Mouse (Mus musculus) frontal cortex, postnatal 25 days (tissue): ENCODE results near the gene Rora.

Source experiments
- DNase-seq, 2 experiments: peaks; one replicate each; pipeline ENCODE4 v3.0.0; 2022; ENCODE audit warnings: low spot score in 2 of 2

Gene Rora

DNA sequence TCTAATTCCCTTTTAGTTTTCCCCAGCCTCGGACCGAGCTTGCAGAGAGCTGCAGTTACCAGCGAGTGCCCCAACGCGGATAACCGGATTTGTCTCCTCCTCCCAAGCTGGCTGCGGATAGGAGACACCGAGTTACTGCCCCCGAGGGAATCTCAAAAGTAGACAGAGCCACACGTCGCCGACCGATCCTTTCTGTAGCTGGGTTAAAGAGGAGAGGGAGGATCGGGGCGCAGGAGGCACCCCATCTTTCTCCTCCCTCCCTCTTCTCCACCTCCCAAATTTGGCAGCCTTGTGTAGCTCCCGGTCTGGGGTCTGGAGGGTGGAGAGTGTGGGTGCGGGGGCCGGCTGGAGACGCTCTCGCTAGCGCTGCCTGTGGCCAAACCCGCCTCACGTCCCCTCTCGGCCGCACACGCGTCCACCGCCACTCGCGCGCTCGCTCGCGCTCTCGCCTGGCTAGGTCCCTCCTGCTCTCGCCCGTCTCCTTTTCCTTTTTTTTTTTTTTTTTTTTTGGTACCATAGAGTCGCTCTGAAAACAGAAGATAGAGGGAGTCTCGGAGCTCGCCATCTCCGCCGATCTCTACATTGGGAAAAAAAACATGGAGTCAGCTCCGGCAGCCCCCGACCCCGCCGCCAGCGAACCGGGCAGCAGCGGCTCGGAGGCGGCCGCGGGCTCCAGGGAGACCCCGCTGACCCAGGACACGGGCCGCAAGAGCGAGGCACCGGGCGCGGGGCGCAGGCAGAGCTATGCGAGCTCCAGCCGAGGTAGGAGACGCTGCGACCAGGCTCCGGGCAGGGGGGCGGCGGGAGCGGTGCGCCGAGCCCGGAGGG lies at the start of gene Rora:
Gene Rora, plus strand, starts transcription at position 576 of the 828 bp plus-strand sequence.
- DNase-seq = peak; percentile 45 to 52

- no peak for DNase-seq
Observed at GRCm38 (mm10) chr9:68614006-68614405, 39.6 kb upstream of the Rora start.

DNA sequence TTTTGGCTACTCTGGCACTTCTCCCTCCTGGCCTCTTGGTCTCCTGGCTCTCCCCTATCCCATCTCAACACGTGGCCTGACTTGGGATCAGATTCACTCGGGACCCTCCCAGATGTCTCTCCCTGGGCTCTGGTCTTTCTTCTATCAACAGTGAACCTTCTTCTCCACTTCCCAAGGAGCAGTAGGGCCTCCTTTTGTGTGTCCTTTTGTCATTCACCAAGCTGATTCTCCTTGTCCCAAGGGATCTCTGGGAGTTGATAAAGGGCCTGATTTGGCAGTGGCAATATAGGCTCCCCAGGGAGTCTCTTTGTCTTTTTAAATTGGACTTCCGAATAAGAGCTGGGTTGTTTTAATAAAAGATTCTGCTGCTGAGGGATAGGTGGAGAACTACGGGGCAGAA lies 36.5 kb upstream of the Rora start:
- no peak for DNase-seq

DNA sequence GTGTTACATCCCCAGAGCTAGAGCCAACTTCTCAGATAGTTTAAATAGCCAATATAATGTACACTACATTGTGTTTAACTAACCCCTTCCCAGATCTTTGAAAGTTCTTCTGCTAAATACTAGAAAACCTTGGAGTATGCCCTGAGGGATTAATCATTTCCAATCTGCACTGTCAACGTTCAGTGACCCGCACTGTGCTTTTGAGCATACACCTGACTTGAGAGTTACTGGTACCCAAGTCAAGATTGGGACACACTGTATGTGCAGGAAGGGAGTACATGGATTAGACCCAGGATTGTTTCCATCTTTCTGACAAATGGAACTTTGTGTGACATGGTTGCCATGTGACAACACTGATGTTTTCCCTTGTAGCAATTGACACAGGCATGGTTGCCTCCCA lies 33.5 kb upstream of the Rora start:
- no peak for DNase-seq

- DNase-seq = no peak
Observed at GRCm38 (mm10) chr9:68620441-68620840, 33.1 kb upstream of the Rora start.

DNA sequence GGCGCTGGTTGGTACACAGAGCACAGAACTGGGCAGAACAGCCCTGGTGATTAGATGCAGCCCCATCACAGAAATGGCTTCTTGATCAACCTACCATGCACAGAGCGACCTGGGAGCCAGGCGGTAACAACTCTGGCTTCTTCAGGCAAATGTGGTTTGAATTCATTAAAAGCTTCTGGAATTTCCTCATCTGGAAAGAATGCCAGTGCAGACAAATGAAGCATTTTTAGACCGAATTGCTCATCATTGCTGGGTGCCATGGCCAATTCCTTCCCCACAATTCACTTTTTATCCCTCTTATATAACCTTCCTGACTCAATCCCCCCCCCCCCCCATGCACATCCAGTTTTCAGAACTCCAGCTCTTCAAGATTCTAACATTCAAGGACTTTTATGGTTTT lies 28.6 kb upstream of the Rora start:
- no peak for DNase-seq

- DNase-seq = no peak
Observed at GRCm38 (mm10) chr9:68637301-68637700, 16.3 kb upstream of the Rora start.

- DNase-seq = no peak
Observed at GRCm38 (mm10) chr9:68641123-68641522, 12.5 kb upstream of the Rora start.

DNA sequence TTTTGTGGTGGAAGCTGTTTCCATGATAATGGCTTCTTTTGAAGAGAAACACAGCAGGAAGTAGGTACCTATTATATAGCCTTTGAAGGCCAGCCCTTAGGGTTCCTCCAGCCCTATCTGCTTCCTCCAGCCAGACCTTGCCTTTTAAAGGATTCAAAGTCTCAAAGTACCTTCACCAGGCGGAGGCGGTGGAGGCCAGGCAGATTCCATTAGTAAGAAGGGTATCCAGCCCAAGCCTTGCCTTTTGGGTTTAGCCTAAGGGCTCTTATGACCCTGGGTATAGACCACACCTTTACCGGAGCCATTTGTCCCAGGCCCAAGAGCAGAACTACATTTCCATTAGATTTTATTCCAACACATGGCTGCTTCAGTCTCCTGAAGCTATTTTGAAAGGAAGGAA lies 5.5 kb upstream of the Rora start:
- DNase-seq = no peak

DNA sequence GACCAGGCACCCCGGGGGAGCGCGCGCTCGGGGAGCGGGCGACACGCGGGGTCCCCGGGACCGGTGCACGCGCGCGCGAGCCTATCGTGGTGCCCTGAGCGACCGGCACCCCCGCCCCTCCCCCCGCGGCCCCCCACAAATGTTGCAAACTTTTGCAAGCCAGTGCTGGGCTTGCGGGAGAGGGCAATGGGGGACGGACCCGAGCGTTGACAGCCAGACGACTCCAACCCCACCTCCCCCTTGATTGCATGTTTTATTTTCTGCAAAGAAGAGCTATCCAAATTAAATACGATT lies 400 bp downstream of the Rora start:
- DNase-seq = no peak

DNA sequence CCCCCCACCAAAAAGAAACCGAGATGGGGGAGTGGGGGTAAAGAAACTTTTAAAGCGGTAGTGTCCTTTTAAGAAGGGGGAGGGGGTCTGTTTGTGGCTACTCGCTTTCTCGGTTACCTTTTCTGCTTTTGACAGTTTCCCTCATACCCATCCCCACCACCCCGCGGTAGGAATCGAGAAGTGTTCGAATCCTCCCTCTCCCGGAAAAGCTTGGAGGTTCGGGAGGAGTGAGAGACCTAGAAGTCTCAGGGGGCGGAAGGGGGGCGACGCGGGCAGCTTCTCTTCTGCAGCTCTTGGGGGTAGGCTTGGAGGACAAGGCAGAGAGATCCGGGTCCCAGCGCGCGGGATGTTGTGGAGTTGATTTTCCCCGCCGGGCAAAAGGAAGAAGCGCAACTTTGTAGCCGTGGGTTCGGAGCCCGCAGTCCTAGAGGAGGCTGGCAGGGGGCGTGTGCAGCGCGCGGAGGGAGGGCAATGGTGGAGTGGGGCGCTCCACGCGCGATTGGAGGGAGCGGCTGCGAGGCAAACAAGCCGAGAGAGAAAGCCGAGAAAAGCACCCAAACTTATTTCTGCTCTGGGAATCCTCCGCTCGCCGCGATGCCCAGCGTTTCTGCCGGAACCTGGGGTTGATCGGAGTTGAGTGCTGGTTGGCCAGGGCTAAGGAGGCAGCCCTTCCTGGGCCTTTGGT lies 889 bp downstream of the Rora start:
- peak; percentile 7 to 13 for DNase-seq

- DNase-seq = peak; percentile 9 to 20
Observed at GRCm38 (mm10) chr9:68655018-68656005, 1.7 kb downstream of the Rora start.

- DNase-seq = no peak
Observed at GRCm38 (mm10) chr9:68656076-68656795, 2.6 kb downstream of the Rora start.

DNA sequence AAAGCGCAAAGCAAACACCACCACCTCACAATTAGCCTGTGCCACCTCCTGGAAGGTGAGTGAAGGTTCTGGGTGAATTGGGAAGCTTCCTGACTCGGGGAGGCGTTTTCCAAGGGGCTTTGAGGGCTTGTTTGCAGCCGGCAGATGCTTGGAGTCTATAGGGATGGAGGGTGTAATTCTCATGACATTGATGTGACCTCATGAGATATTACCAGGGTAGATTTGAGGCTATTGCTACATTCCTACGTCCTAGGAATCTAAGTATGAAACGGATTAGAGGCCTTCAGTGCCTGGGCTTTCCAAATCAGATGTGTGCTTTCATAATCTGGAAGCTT lies 3.2 kb downstream of the Rora start:
- DNase-seq = no peak

GRCm38 (mm10) chr9:68670731-68671130 lies 17.1 kb downstream of the Rora start:
- DNase-seq = no peak

GRCm38 (mm10) chr9:68672459-68672858 lies 18.9 kb downstream of the Rora start:
- DNase-seq = no peak

- no peak for DNase-seq
Observed at GRCm38 (mm10) chr9:68673221-68673620, 19.6 kb downstream of the Rora start.

DNA sequence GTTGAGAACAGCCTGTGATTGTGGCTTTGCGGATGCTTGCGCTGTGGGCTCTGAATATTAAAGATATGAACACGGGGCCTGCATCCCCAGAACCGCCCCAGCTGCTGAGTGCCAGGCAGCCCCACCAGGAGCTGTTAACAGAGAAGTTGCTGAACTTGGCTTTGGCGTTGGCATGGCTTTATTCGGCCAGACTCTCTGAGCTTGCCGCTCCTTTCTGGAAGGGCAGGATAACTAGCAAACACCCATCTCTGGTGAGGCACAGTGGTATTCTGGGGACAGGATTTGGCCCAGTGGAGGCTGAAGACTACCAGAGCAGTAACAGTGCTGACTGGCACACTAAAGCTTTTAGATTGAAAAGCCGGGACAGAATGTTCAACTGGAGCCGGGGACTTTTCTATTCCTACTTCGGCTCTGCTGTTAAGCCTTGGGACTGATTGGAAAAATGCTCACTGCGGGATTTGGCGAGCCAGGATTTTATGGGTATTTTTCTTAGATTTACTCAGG lies 26.3 kb downstream of the Rora start:
- DNase-seq = no peak

GRCm38 (mm10) chr9:68683938-68684337 lies 30.4 kb downstream of the Rora start:
- no peak for DNase-seq

GRCm38 (mm10) chr9:68685562-68685961 lies 32.0 kb downstream of the Rora start:
- DNase-seq = no peak

DNA sequence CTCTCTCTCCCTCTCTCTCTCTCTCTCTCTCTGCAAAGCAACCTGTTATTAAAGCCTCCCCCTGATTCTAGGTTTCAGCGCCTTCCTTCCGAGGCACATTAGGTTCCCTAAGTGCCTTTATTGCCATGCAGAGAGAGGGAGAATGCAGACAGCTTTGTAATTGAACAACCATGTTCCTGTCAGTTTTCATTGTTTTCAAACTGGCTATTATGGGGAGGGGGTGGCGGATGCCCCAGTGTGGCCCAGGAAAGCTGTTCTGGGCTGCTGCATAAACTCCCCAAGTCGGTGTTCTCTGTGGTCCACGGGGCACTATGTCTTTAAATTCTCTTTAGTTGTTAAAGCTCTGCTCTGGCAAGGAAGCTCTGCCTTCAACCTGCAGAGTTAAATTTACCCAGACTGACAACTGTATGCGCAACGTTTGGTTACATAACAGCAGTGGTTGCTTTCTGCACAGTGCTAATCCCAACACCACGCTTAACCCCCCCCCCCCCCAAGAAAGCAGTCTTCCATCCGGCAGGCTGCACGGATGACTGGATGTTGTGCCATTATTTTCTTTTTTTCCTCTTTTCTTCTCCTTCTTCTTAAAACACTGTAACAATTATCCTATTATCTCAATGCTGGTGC lies 33.8 kb downstream of the Rora start:
- DNase-seq = no peak
